Mouse (Mus musculus): ENCODE measurements around the gene Yy1.

GRCm38 (mm10) chr12:108760016-108760415 lies 32.8 kb upstream of the Yy1 start:
- TF ChIP-seq CTCF (conservative IDR thresholded peaks at IDR 0.05; ENCODE audit: insufficient read depth, insufficient read length, low read depth, low read length) (no peak), POLR2A (IDR thresholded peaks at IDR 0.05; ENCODE audit: low read depth, low read length) (no peak)
